Comparison of ENCODE assay signal across 32 mouse cellular contexts in genomic region chrX:16421663-16422062, GRCm38 (mm10).
"Had no signal": no experiment of that assay in that cellular context is flagged by ENCODE, and none has a peak within 500 bp of the region (broad histone marks: within the 10 kb centered on the region; RNA-seq: fewer than 3 reads in every experiment).

No protein-coding gene starts in this region.

- H3K4me1 ChIP-seq: limb, embryonic 10.5 days; limb, embryonic 12.5 days; limb, embryonic 13.5 days; limb, embryonic 15.5 days; liver, embryonic 12.5 days; liver, embryonic 13.5 days; liver, embryonic 15.5 days; lung, embryonic 15.5 days; megakaryocyte, embryonic 14.5 days; midbrain, embryonic 10.5 days; midbrain, embryonic 12.5 days; midbrain, embryonic 13.5 days; midbrain, embryonic 15.5 days; neural tube, embryonic 12.5 days had no signal

- H3K27ac ChIP-seq: limb, embryonic 10.5 days; limb, embryonic 12.5 days; limb, embryonic 13.5 days; limb, embryonic 15.5 days; liver, embryonic 12.5 days; liver, embryonic 13.5 days; liver, embryonic 14.5 days; liver, embryonic 15.5 days; lung, embryonic 15.5 days; macrophage; midbrain, embryonic 10.5 days; midbrain, embryonic 12.5 days; midbrain, embryonic 13.5 days; midbrain, embryonic 15.5 days; neural tube, embryonic 12.5 days had no signal

- DNase-seq: left cerebral cortex, postnatal 4 days; liver; liver, embryonic 13.5 days; liver, postnatal 0 days; lung, adult 18-20 months; lung, adult 2 months; lung, embryonic 14.5 days; lung, postnatal 10 days; lung, postnatal 14 days; lung, postnatal 36 days; lung, postnatal 4 days; midbrain, embryonic 14.5 days had no signal

- H3K4me2 ChIP-seq: limb, embryonic 12.5 days; limb, embryonic 13.5 days; limb, embryonic 15.5 days; liver, embryonic 11.5 days; liver, embryonic 12.5 days; liver, embryonic 13.5 days; liver, embryonic 15.5 days; lung, embryonic 14.5 days; lung, embryonic 15.5 days; midbrain, embryonic 11.5 days; midbrain, embryonic 12.5 days; midbrain, embryonic 13.5 days; midbrain, embryonic 15.5 days; neural tube, embryonic 12.5 days had no signal

- H3K4me3 ChIP-seq: limb, embryonic 10.5 days; limb, embryonic 12.5 days; limb, embryonic 13.5 days; limb, embryonic 15.5 days; liver, embryonic 12.5 days; liver, embryonic 13.5 days; liver, embryonic 15.5 days; lung, embryonic 15.5 days; megakaryocyte, embryonic 14.5 days; midbrain, embryonic 10.5 days; midbrain, embryonic 12.5 days; midbrain, embryonic 13.5 days; midbrain, embryonic 15.5 days; myocyte; neural tube, embryonic 12.5 days had no signal

- H3K9ac ChIP-seq: limb, embryonic 12.5 days; limb, embryonic 13.5 days; limb, embryonic 15.5 days; liver, embryonic 12.5 days; liver, embryonic 13.5 days; liver, embryonic 14.5 days; liver, embryonic 15.5 days; liver, postnatal 0 days; lung, embryonic 14.5 days; lung, embryonic 15.5 days; midbrain, embryonic 12.5 days; midbrain, embryonic 13.5 days; midbrain, embryonic 15.5 days; neural tube, embryonic 12.5 days had no signal

- ATAC-seq: liver, embryonic 12.5 days; liver, postnatal 0 days; lung, postnatal 0 days; midbrain, embryonic 13.5 days; midbrain, embryonic 15.5 days; midbrain, embryonic 16.5 days had no signal

- H3K36me3 ChIP-seq: limb, embryonic 10.5 days; limb, embryonic 12.5 days; limb, embryonic 13.5 days; limb, embryonic 15.5 days; liver, embryonic 12.5 days; liver, embryonic 13.5 days; liver, embryonic 15.5 days; lung, embryonic 15.5 days; midbrain, embryonic 10.5 days; midbrain, embryonic 12.5 days; midbrain, embryonic 13.5 days; midbrain, embryonic 15.5 days; neural tube, embryonic 12.5 days had no signal

- H3K9me3 ChIP-seq: limb, embryonic 10.5 days; limb, embryonic 12.5 days; limb, embryonic 13.5 days; limb, embryonic 15.5 days; liver, embryonic 12.5 days; liver, embryonic 13.5 days; liver, embryonic 15.5 days; lung, embryonic 15.5 days; megakaryocyte, embryonic 14.5 days; midbrain, embryonic 10.5 days; midbrain, embryonic 12.5 days; midbrain, embryonic 13.5 days; midbrain, embryonic 15.5 days; neural tube, embryonic 12.5 days had no signal

- H3K27me3 ChIP-seq: limb, embryonic 12.5 days; limb, embryonic 13.5 days; limb, embryonic 15.5 days; liver, embryonic 12.5 days; liver, embryonic 13.5 days; liver, embryonic 15.5 days; lung, embryonic 15.5 days; megakaryocyte, embryonic 14.5 days; midbrain, embryonic 12.5 days; midbrain, embryonic 13.5 days; midbrain, embryonic 15.5 days; neural tube, embryonic 12.5 days had no signal
